Mouse (Mus musculus) intestine, postnatal 0 days (tissue): Measurements from ENCODE around the gene Adgrl4. TPM values are rescaled to one million over a fixed set of nuclear protein-coding genes. Genes with fewer than 3 reads are reported as not detected.

Experiments
- ATAC-seq: fragments of 200-750 bp; cut with Nextera tagmentation; 2 replicates; pipeline ENCODE4 v1.8.0; 2017; ENCODE audit warnings: mild to moderate bottlenecking, moderate TSS enrichment, moderate library complexity
- H3K27ac ChIP-seq: fragments of 300-500 bp; sonication (generic); 2 replicates; pipeline ENCODE4 v1.5.1; 2014; ENCODE audit warnings: mild to moderate bottlenecking, low read depth, low read length, moderate library complexity
- H3K27me3 ChIP-seq: fragments of 300-500 bp; sonication (generic); replicated peaks from 2 replicates; pipeline ENCODE4 v1.6.1; 2014; ENCODE audit warnings: low read length, mixed read lengths; ENCODE audit not compliant: control insufficient read depth, insufficient read depth
- H3K36me3 ChIP-seq: fragments of 300-500 bp; sonication (generic); 2 replicates; pipeline ENCODE4 v1.6.1; 2014; ENCODE audit warnings: mild to moderate bottlenecking, moderate library complexity; ENCODE audit not compliant: control insufficient read depth, insufficient read depth
- H3K4me1 ChIP-seq: fragments of 300-500 bp; sonication (generic); replicated peaks from 2 replicates; pipeline ENCODE4 v1.6.1; 2014; ENCODE audit warnings: antibody characterized with exemption, low read length, mixed read lengths; ENCODE audit not compliant: control insufficient read depth, insufficient read depth
- H3K4me2 ChIP-seq: fragments of 300-500 bp; sonication (generic); replicated peaks from 2 replicates; pipeline ENCODE4 v1.6.1; 2014; ENCODE audit warnings: low read depth, mild to moderate bottlenecking, moderate library complexity
- H3K4me3 ChIP-seq: fragments of 300-500 bp; sonication (generic); 2 replicates; pipeline ENCODE4 v1.5.1; 2014; ENCODE audit warnings: low read depth, low read length
- H3K9ac ChIP-seq: fragments of 300-500 bp; sonication (generic); 2 replicates; pipeline ENCODE4 v1.6.1; 2014; ENCODE audit warnings: mild to moderate bottlenecking, low read depth, low read length
- H3K9me3 ChIP-seq: fragments of 300-500 bp; sonication (generic); 2 replicates; pipeline ENCODE4 v1.6.1; 2016; ENCODE audit warnings: mixed run types; ENCODE audit not compliant: control insufficient read depth
- CTCF ChIP-seq: sonication (generic); IDR thresholded peaks from 2 replicates; pipeline ENCODE4 v1.5.1; 2016; ENCODE audit warnings: low read depth, mild to moderate bottlenecking, control low read depth, antibody characterized with exemption, moderate library complexity
- WGBS: fragments of 180-500 bp; shearing (Covaris S2); extraction: QIAGEN DNeasy Blood & Tissue Kit; methylation state at CpG from one replicate; pipeline ENCODE4 v1.1.7; 2014; 5-methylcytosine and 5-hydroxymethylcytosine counted together
- polyA plus RNA-seq: library from polyadenylated mRNA; unstranded; fragments of >200 nt; fragmentation: Nextera tagmentation; extraction: Ambion mirVana; gene quantifications from 2 replicates; pipeline ENCODE4 v1.2.1, GENCODE M21; 2015

Gene Adgrl4
- polyA plus RNA-seq, 1 experiment from 2014 or later = 6.6 TPM

DNA sequence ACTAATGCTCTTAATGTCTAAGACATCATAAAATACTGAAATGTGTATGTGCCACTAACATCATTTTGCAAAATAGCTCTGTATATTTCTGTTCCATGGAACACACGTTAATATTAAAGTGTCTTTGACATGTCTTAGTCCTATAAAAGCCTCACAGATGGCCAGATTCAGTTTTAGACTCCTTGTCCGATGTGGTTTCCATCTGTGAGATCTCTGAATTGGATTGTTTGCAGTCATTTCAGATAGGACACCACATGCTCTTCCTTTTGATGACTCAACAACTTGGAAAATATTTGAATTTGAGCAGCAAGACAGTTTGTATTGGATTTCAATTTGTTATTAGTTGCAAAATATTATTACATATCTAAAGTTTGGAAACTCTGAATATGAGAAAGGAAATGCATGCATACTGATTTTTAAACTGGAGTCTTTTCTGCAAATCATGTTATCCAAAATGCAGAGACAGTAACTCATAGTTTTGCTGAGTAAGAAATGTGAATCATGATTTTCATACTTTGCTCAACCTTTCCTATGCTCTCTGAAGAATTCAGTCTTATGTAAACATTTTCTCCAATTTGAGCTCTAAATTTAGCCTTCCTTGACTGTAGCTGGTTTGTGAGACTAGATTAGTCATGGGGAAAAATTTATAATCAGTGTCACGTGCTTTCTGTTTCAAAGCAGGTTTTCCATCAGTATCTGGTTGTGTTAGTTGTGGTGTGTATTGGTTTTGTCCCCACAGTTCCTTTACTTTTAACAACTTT, 21.9 kb downstream of the Adgrl4 start:
- H3K27me3 ChIP-seq = no peaks in the 10 kb centered on the region
- H3K4me3 ChIP-seq = no peak overlapping the region
- ATAC-seq = no peak
- no peaks in the 10 kb centered on the region for H3K9me3 ChIP-seq
- 63% methylated on average over 3 of the region's 3 CpGs for WGBS
- H3K36me3 ChIP-seq = no peaks in the 10 kb centered on the region
- no peaks in the 10 kb centered on the region for H3K4me1 ChIP-seq
- no peak overlapping the region for H3K27ac ChIP-seq
- no peak overlapping the region for H3K4me2 ChIP-seq
- H3K9ac ChIP-seq = no peak overlapping the region
- TF ChIP-seq CTCF = no peak

DNA sequence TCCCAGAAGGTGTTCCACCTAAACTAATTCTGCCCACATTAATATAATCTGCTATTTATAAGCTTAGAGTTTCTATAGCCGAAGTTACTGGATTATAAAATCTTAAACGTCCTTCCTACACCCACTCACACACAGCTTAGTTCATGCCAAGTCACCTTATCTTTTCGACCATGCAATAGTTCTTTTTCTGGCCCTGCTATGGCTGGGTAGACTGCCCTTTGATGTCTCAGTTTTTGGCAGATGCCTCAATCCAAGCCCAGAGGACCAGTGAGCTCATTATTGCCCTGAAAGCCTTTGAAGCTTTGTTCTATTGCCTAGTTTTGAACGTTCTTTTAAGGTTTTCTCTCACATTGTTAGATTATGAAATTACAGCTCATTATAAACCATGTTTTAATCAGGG, 27.5 kb downstream of the Adgrl4 start:
- 66% methylated on average over 4 of the region's 4 CpGs for whole genome bisulfite sequencing
- Histone ChIP-seq H3K27me3 (no peaks in the 10 kb centered on the region), H3K36me3 (no peaks in the 10 kb centered on the region), H3K4me2 (no peak overlapping the region), H3K4me3 (no peak overlapping the region), H3K4me1 (no peaks in the 10 kb centered on the region), H3K9ac (no peak overlapping the region), H3K27ac (no peak overlapping the region), H3K9me3 (no peaks in the 10 kb centered on the region)
- ATAC-seq = no peak
- no peak for TF ChIP-seq CTCF

GRCm38 (mm10) chr3:151488853-151489252, 51.2 kb downstream of the Adgrl4 start:
- Histone ChIP-seq H3K4me2 (no peak overlapping the region), H3K4me1 (no peaks in the 10 kb centered on the region), H3K4me3 (no peak overlapping the region), H3K36me3 (no peaks in the 10 kb centered on the region), H3K27me3 (no peaks in the 10 kb centered on the region), H3K27ac (no peak overlapping the region), H3K9ac (no peak overlapping the region), H3K9me3 (no peaks in the 10 kb centered on the region)
- no peak for ATAC-seq
- TF ChIP-seq CTCF = no peak
- WGBS = 83% methylated on average over 4 of the region's 4 CpGs

DNA sequence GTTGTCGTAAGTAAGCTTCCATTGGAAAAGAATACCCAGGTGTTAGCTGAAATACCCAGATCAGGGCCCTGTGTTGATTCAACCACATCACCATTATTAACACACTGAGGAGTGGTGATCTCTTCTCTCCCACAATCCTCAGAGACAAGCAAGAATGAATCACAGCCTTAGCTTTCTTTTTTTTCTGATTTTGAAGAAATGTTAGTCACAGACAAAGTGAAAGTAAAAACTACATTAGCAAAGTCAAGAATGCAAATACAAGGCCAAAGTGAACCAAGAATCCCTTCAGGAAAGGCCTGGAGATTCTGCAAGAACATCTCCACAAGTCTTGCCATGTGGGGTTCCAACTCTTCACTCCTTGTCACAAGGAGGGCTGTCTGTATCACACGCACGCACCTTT, 67.9 kb downstream of the Adgrl4 start:
- Histone ChIP-seq H3K27ac (no peak overlapping the region), H3K9ac (no peak overlapping the region), H3K4me3 (no peak overlapping the region), H3K4me2 (no peak overlapping the region), H3K27me3 (no peaks in the 10 kb centered on the region), H3K36me3 (no peaks in the 10 kb centered on the region), H3K4me1 (no peaks in the 10 kb centered on the region), H3K9me3 (no peaks in the 10 kb centered on the region)
- TF ChIP-seq CTCF = no peak
- ATAC-seq = no peak
- 91% methylated on average over 3 of the region's 3 CpGs for WGBS

GRCm38 (mm10) chr3:151511184-151511583, 73.5 kb downstream of the Adgrl4 start:
- H3K9ac ChIP-seq = no peak overlapping the region
- no peaks in the 10 kb centered on the region for H3K9me3 ChIP-seq
- H3K4me2 ChIP-seq = no peak overlapping the region
- no peaks in the 10 kb centered on the region for H3K27me3 ChIP-seq
- no peak overlapping the region for H3K27ac ChIP-seq
- no peak for ATAC-seq
- no peaks in the 10 kb centered on the region for H3K4me1 ChIP-seq
- no peaks in the 10 kb centered on the region for H3K36me3 ChIP-seq
- 86% methylated on average over 5 of the region's 5 CpGs for WGBS
- H3K4me3 ChIP-seq = no peak overlapping the region
- TF ChIP-seq CTCF = no peak

DNA sequence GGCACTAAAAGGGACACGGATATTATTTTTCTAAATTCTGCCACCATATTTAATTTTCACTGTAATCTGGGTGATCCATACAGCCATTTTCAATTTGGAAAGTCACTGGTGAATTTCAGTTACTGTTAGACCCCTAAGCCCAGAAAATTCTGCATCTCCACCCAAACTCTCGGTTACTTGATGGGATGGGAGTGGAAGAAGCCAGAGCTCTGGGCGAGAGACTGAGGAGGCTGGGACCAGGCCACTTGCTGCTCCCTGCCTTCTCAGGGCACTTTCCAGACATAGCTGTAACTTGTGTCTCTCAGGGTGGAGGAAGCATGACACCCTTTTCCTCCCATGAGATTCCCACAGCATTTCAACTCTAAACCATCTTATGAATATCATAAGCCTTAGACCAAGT, 109.5 kb downstream of the Adgrl4 start:
- no peaks in the 10 kb centered on the region for H3K9me3 ChIP-seq
- no peak overlapping the region for H3K4me2 ChIP-seq
- no peaks in the 10 kb centered on the region for H3K27me3 ChIP-seq
- H3K36me3 ChIP-seq = no peaks in the 10 kb centered on the region
- no peak overlapping the region for H3K27ac ChIP-seq
- H3K9ac ChIP-seq = no peak overlapping the region
- no peaks in the 10 kb centered on the region for H3K4me1 ChIP-seq
- no peak for TF ChIP-seq CTCF
- WGBS = 89% methylated on average over 3 of the region's 3 CpGs
- ATAC-seq = no peak
- H3K4me3 ChIP-seq = no peak overlapping the region
